14 mouse cellular contexts compared by ENCODE assay signal in genomic region chr6:143844701-143844970, GRCm38 (mm10).
"Had no signal": no experiment of that assay in that cellular context is flagged by ENCODE, and none has a peak within 500 bp of the region (broad histone marks: within the 10 kb centered on the region; RNA-seq: fewer than 3 reads in every experiment).

No protein-coding gene starts in this region.

- H3K4me2 ChIP-seq: limb, embryonic 15.5 days; lung, embryonic 14.5 days; midbrain, embryonic 12.5 days had no signal

- H3K27ac ChIP-seq: kidney, postnatal 0 days; layer of hippocampus, adult 2 months; limb, embryonic 15.5 days; macrophage; midbrain, embryonic 12.5 days had no signal

- H3K27me3 ChIP-seq: midbrain, embryonic 12.5 days had no signal

- H3K9ac ChIP-seq: limb, embryonic 15.5 days; lung, embryonic 14.5 days; midbrain, embryonic 12.5 days had no signal

- H3K36me3 ChIP-seq: limb, embryonic 15.5 days had no signal

- H3K9me3 ChIP-seq: limb, embryonic 15.5 days; midbrain, embryonic 12.5 days had no signal

- DNase-seq: kidney, adult 2 months; kidney, postnatal 25 days; layer of hippocampus, adult 9-11 months; lung, embryonic 14.5 days; thymus, adult 18-20 months; thymus, postnatal 36 days had no signal

- ATAC-seq: intestine, postnatal 0 days; lung, postnatal 0 days; midbrain, embryonic 16.5 days had no signal

- H3K4me3 ChIP-seq: layer of hippocampus, adult 2 months; limb, embryonic 15.5 days; midbrain, embryonic 12.5 days had no signal
